Mouse (Mus musculus) lung, embryonic 15.5 days (tissue): Measurements from ENCODE around the gene Mon2. TPM values are rescaled to one million over a fixed set of nuclear protein-coding genes. Genes with fewer than 3 reads are reported as not detected.
A peak's percentile ranks its signal among the peaks of the same experiment; 100 is the strongest.

Source experiments
- ATAC-seq: fragments of 200-750 bp; cut with Nextera tagmentation; 2 replicates; pipeline ENCODE4 v1.8.0; 2017; ENCODE audit warnings: moderate number of reproducible peaks, borderline replicate concordance; ENCODE audit not compliant: low FRiP score, low TSS enrichment; ENCODE audit errors: extremely low read depth
- H3K27ac ChIP-seq: fragments of 300-500 bp; sonication (generic); 2 replicates; pipeline ENCODE4 v1.5.1; 2015; ENCODE audit warnings: moderate library complexity, mild to moderate bottlenecking, inconsistent platforms
- H3K27me3 ChIP-seq: fragments of 300-500 bp; sonication (generic); 2 replicates; pipeline ENCODE4 v1.6.1; 2015; ENCODE audit warnings: inconsistent platforms
- H3K36me3 ChIP-seq: fragments of 300-500 bp; sonication (generic); 2 replicates; pipeline ENCODE4 v1.6.1; 2015; ENCODE audit warnings: inconsistent platforms
- H3K4me1 ChIP-seq: fragments of 300-500 bp; sonication (generic); 2 replicates; pipeline ENCODE4 v1.6.1; 2015; ENCODE audit warnings: inconsistent platforms
- H3K4me2 ChIP-seq: fragments of 300-500 bp; sonication (generic); 2 replicates; pipeline ENCODE4 v1.6.1; 2015; ENCODE audit warnings: inconsistent platforms, mild to moderate bottlenecking, moderate library complexity
- H3K4me3 ChIP-seq: fragments of 300-500 bp; sonication (generic); 2 replicates; pipeline ENCODE4 v1.5.1; 2015; ENCODE audit warnings: mild to moderate bottlenecking, inconsistent platforms
- H3K9ac ChIP-seq: fragments of 300-500 bp; sonication (generic); 2 replicates; pipeline ENCODE4 v1.6.1; 2015; ENCODE audit warnings: inconsistent platforms
- H3K9me3 ChIP-seq: fragments of 300-500 bp; sonication (generic); 2 replicates; pipeline ENCODE4 v1.6.1; 2016; ENCODE audit warnings: inconsistent platforms
- WGBS: fragments of 180-500 bp; shearing (Covaris S2); methylation state at CpG from one replicate; pipeline ENCODE4 v1.1.7; 2015; 5-methylcytosine and 5-hydroxymethylcytosine counted together
- polyA plus RNA-seq: library from polyadenylated mRNA; unstranded; fragments of >200 nt; fragmentation: Nextera tagmentation; extraction: Ambion mirVana; gene quantifications from 2 replicates; pipeline ENCODE4 v1.2.1, GENCODE M21; 2015

Mon2 gene
- polyA plus RNA-seq, 1 experiment from 2014 or later = 28.7 TPM

GRCm38 (mm10) chr10:122988372-122988771 is 87.9 kb downstream of the Mon2 start:
- no peak overlapping the region for H3K9ac ChIP-seq
- H3K4me1 ChIP-seq = peaks cover 32% of the 10 kb centered on the region
- no peak for ATAC-seq

GRCm38 (mm10) chr10:122987671-122988128 is 88.6 kb downstream of the Mon2 start:
- peak overlapping the region; percentile 5 for H3K4me3 ChIP-seq

More at GRCm38 (mm10) chr10:122988372-122988771, 87.9 kb downstream of the Mon2 start:
- no peaks in the 10 kb centered on the region for H3K27me3 ChIP-seq
- H3K4me2 ChIP-seq = peak overlapping the region; percentile 44
- 0 out of 2 replicates have a peak overlapping the region, but pooled peaks have one; percentile 17 for H3K27ac ChIP-seq
- H3K4me3 ChIP-seq = peak overlapping the region; percentile 5; the same call in 1 of the 2 replicates
- no peaks in the 10 kb centered on the region for H3K36me3 ChIP-seq
- WGBS = 58% methylated on average over 7 of the region's 7 CpGs
- H3K9me3 ChIP-seq = no peaks in the 10 kb centered on the region

GRCm38 (mm10) chr10:122986320-122987225 is 89.7 kb downstream of the Mon2 start:
- peak; percentile 84 for ATAC-seq
- Histone ChIP-seq H3K36me3 (peaks cover 2% of the 10 kb centered on the region), H3K27ac (peak overlapping the region; percentile 100), H3K4me2 (peak overlapping the region; percentile 59), H3K4me1 (peaks cover 37% of the 10 kb centered on the region), H3K4me3 (peak overlapping the region; percentile 99), H3K9me3 (no peaks in the 10 kb centered on the region), H3K9ac (peak overlapping the region; percentile 99), H3K27me3 (no peaks in the 10 kb centered on the region)
- WGBS = 6% methylated on average over 54 of the region's 54 CpGs

More at GRCm38 (mm10) chr10:122987671-122988128, 88.6 kb downstream of the Mon2 start:
- Histone ChIP-seq H3K9ac (no peak overlapping the region; the same call in 1 of the 2 replicates), H3K27me3 (no peaks in the 10 kb centered on the region), H3K4me1 (peaks cover 38% of the 10 kb centered on the region), H3K27ac (0 out of 2 replicates have a peak overlapping the region, but pooled peaks have one; percentile 21), H3K9me3 (no peaks in the 10 kb centered on the region), H3K36me3 (no peaks in the 10 kb centered on the region), H3K4me2 (peak overlapping the region; percentile 44)
- ATAC-seq = no peak
- 8% methylated on average over 9 of the region's 9 CpGs for WGBS

GRCm38 (mm10) chr10:122985515-122986319 is 90.6 kb downstream of the Mon2 start:
- under 1% methylated on average over 83 of the region's 115 CpGs for WGBS
- Histone ChIP-seq H3K4me1 (peaks cover 31% of the 10 kb centered on the region), H3K36me3 (peaks cover 11% of the 10 kb centered on the region)

GRCm38 (mm10) chr10:122985252-122985514 is 91.1 kb downstream of the Mon2 start:
- Histone ChIP-seq H3K27ac (peak overlapping the region; percentile 100), H3K4me1 (peaks cover 27% of the 10 kb centered on the region), H3K9ac (peak overlapping the region; percentile 99), H3K4me2 (peak overlapping the region; percentile 59), H3K9me3 (no peaks in the 10 kb centered on the region), H3K27me3 (no peaks in the 10 kb centered on the region), H3K4me3 (peak overlapping the region; percentile 99), H3K36me3 (peaks cover 14% of the 10 kb centered on the region)
- under 1% methylated on average over 37 of the region's 37 CpGs for WGBS
- no peak for ATAC-seq

More at GRCm38 (mm10) chr10:122985515-122986319, 90.6 kb downstream of the Mon2 start:
- ATAC-seq = peak; percentile 90
- Histone ChIP-seq H3K9ac (peak overlapping the region; percentile 99), H3K4me2 (peak overlapping the region; percentile 59), H3K27ac (peak overlapping the region; percentile 100), H3K4me3 (peak overlapping the region; percentile 99), H3K9me3 (no peaks in the 10 kb centered on the region), H3K27me3 (no peaks in the 10 kb centered on the region)

- Histone ChIP-seq H3K36me3 (peaks cover 14% of the 10 kb centered on the region), H3K27ac (peak overlapping the region; percentile 100), H3K9me3 (no peaks in the 10 kb centered on the region), H3K4me1 (peaks cover 27% of the 10 kb centered on the region), H3K4me2 (peak overlapping the region; percentile 59), H3K27me3 (no peaks in the 10 kb centered on the region), H3K4me3 (peak overlapping the region; percentile 99), H3K9ac (peak overlapping the region; percentile 99)
- no peak for ATAC-seq
- WGBS = 1% methylated on average over 10 of the region's 10 CpGs
Observed at GRCm38 (mm10) chr10:122984531-122985251, 91.6 kb downstream of the Mon2 start.

- H3K9me3 ChIP-seq = no peaks in the 10 kb centered on the region
- peak overlapping the region; percentile 99 for H3K9ac ChIP-seq
- WGBS = 26% methylated on average over 10 of the region's 10 CpGs
- peaks cover 14% of the 10 kb centered on the region for H3K36me3 ChIP-seq
- peak overlapping the region; percentile 100 for H3K27ac ChIP-seq
- peak overlapping the region; percentile 59 for H3K4me2 ChIP-seq
- H3K27me3 ChIP-seq = no peaks in the 10 kb centered on the region
- H3K4me1 ChIP-seq = peaks cover 27% of the 10 kb centered on the region
- no peak for ATAC-seq
- H3K4me3 ChIP-seq = peak overlapping the region; percentile 99
Observed at GRCm38 (mm10) chr10:122983579-122984530, 92.5 kb downstream of the Mon2 start.

GRCm38 (mm10) chr10:122982909-122983578 is 93.3 kb downstream of the Mon2 start:
- peak overlapping the region; percentile 59 for H3K4me2 ChIP-seq
- no peak for ATAC-seq
- H3K4me1 ChIP-seq = peaks cover 27% of the 10 kb centered on the region
- 0 out of 2 replicates have a peak overlapping the region, but pooled peaks have one; percentile 100 for H3K27ac ChIP-seq
- no peaks in the 10 kb centered on the region for H3K9me3 ChIP-seq
- 55% methylated on average over 11 of the region's 11 CpGs for WGBS
- peaks cover 14% of the 10 kb centered on the region for H3K36me3 ChIP-seq
- peak overlapping the region; percentile 99 for H3K9ac ChIP-seq
- no peaks in the 10 kb centered on the region for H3K27me3 ChIP-seq
- H3K4me3 ChIP-seq = peak overlapping the region; percentile 99

GRCm38 (mm10) chr10:122980123-122980522 is 96.2 kb downstream of the Mon2 start:
- 97% methylated on average over 12 of the region's 12 CpGs for WGBS
- no peak overlapping the region for H3K27ac ChIP-seq

GRCm38 (mm10) chr10:122979356-122979755 is 96.9 kb downstream of the Mon2 start:
- no peak overlapping the region for H3K4me3 ChIP-seq
- no peaks in the 10 kb centered on the region for H3K9me3 ChIP-seq
- H3K4me1 ChIP-seq = peaks cover 13% of the 10 kb centered on the region
- no peak overlapping the region for H3K27ac ChIP-seq
- peaks cover 14% of the 10 kb centered on the region for H3K36me3 ChIP-seq
- H3K4me2 ChIP-seq = no peak overlapping the region
- peak; percentile 15; the same call in 1 of the 2 replicates for ATAC-seq
- no peaks in the 10 kb centered on the region for H3K27me3 ChIP-seq
- H3K9ac ChIP-seq = no peak overlapping the region

More at GRCm38 (mm10) chr10:122980123-122980522, 96.2 kb downstream of the Mon2 start:
- Histone ChIP-seq H3K4me3 (no peak overlapping the region), H3K9ac (no peak overlapping the region), H3K9me3 (no peaks in the 10 kb centered on the region), H3K36me3 (peaks cover 14% of the 10 kb centered on the region), H3K27me3 (no peaks in the 10 kb centered on the region), H3K4me1 (peaks cover 13% of the 10 kb centered on the region), H3K4me2 (no peak overlapping the region)
- ATAC-seq = no peak
